Mouse (Mus musculus) cerebellum, adult 8-10 months (tissue): ENCODE results near the gene Rad54l2.
A peak's percentile ranks its signal among the peaks of the same experiment; 100 is the strongest.

Experiments
- DNase-seq: peaks from one replicate; pipeline ENCODE4 v3.0.0; 2022

Gene Rad54l2

DNA sequence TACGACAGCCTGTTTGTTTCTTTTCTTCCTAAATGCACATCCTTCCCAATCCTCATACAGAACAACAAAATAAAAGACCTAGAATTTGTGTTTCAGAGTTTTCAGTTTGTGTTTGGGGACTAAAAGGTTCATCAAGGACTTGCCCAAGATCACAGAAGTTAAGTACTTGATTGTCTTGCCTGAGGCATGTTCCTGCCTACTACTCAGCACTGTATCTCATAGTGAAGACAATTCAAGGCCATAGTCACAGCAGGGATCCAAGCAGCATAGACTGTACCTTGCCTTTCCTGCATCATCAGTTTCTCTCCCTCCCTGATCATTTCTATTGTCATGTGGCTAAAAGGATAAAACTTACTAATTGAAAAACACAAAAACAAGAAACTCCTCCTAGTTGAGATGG, 49.0 kb downstream of the Rad54l2 start:
- no peak for DNase-seq

DNA sequence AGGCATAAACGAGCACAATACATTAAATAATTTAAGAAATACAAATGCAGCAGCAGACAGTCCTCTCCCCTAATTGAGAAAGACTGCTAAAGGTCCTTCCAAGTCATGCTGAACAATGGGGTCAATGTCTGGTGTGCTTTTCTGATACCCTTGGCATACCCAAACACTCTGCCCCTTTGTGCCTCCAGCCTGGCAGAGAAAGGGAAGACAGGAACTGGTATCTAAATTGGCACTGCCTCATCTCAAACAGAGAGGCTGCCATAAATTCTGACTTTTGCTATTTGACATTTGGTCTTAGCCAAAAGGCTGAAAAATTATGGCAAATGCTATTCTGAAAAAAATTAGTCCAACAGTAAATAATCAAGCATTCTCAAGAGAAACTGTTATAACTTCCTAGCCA, 49.9 kb downstream of the Rad54l2 start:
- DNase-seq, result no peak

DNA sequence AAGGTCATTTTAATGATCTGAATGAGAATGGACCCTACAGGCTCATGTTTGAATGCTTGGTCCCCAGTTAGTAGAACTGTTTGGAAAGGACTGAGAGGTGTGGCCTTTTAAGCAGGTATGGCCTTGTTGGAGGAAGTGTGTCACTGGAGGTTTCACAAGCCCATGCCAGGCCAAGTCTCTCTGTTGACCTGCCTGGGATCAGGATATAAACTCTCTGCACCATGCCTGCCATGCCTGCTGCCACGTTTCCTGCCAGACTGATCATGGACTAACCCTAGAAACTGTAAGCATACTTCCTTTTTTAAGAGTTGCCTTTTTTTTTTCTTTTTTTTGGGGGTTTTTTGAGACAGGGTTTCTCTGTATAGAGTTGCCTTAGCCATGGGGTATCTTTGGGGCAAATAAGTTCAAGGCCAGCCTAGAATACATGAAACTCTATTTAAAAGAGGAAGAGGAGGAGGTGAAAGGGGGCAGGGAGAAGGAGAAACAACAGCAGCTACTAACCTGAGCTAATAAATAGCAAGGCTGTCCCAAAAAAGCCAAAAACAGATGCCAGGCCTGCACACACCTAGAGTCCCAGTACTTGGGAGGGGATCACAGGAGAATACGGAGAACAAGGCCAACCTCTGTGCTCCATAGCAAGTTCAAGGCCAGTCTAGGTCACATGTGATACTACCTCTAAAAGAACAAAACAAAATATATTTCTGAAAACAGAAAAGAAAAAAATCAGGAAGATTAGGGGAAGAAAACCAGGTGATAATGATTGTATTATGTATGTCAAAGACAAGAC, 50.6 kb downstream of the Rad54l2 start:
- DNase-seq, result no peak

DNA sequence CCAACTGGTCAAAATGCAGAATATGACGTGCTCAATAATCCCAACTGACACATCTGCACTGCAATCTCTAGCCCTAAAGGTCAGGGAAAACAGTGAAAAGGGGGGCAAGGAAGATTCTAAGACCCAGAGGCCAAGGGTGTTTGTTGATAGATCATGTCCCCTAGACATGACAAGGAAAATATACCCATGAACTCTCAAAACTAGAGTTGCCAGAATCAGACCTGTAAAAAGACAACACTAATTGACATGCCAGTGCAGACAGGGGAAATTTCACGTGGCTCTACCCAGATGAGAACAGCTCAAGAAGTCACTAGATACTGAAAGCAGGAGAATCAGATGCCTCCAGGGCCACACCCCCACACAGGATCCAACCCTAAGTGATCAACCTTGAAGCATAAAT, 55.3 kb downstream of the Rad54l2 start:
- DNase-seq, result no peak

DNA sequence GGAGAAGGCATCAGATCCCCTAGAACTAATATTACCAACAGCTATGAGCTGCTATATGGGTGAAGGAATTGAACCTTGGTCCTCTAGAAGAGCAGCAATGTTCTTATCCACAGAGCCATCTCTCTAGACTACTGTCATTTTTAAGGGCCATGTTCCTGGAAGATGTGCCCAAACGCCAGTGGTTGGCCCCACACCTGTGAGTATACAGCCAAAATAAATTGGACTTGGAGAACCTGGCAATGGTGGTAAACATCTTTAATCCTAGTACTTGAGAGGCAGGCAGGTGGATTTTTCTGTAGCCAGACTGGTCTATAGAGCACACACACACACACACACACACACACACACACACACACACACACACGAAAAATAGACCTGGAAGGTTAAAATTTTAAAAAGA, 59.6 kb downstream of the Rad54l2 start:
- no peak for DNase-seq

DNA sequence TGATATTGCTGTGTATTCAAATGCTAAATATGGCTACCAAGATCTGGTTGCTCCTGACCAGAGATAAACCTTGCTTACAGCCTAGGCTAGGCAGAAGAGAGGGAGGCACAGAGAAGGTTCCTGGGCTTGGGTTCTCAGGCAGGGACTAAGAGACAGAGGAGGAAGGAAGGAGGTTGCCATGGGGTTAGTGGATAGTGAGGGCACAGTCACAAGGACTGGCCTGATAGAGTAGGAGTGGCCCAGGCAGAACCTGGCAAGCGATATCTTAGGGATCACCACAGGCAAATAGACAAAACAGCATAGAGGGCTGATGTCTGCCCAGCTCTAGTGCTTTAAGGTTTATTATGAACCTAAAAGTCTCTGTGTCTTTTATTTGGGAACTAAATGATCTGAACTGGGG, 62.1 kb downstream of the Rad54l2 start:
- no peak for DNase-seq

DNA sequence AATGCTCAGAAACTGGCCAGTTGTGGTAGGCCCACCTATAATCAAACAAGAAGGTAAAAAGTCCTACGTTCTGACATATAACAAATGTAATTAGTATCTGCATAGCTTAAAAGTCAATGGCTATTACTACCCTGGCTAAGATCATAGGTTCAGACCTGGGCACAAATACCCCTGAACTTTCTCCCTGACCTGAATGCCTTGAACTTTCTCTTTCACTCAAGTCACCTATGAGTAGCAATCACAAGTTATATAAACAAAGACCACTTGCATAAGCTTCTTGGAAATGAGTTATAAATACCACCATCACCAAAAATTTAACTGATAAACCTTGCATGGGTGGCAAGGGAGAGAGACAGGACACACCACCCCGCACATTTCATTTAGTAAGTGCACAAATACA, 63.6 kb downstream of the Rad54l2 start:
- DNase-seq, result no peak

DNA sequence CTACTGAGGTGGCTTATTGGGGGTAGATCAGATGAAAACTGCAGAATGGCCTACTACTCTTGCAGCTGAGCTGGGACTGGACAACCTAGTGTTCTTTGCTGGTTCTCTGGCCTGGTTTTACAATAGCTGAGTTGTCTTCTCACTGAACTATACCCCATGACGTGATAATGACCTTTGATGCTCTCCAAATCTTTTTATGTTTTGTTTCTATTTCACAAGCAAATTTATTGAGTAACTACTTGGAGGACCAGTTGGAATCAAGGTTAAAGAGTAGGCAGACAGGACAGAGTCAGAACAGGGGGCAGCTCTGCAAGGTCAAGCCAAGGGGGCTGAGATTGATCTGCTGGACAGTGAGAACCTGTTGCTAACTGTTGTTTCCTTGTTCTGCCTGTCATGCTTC, 64.1 kb downstream of the Rad54l2 start:
- no peak for DNase-seq

DNA sequence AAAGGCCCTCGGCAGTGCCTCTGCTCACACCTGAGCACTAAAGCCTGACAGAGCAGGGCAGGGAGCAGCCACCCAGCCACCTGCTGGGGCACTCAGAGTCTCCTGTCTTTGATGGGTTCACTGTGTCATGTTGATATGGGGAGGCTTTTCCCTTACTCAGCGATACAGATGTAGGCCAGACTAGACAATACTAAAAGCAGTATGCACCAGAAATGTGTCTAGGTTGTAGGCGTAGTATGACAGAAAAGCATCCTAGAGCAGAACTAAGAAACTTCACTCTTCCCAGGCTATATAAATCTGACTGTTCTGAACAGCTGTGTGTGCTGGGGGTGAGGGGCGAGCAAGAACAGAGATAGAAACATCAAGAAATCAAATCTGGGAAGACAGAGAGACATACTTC, 72.3 kb downstream of the Rad54l2 start:
- DNase-seq, result no peak

DNA sequence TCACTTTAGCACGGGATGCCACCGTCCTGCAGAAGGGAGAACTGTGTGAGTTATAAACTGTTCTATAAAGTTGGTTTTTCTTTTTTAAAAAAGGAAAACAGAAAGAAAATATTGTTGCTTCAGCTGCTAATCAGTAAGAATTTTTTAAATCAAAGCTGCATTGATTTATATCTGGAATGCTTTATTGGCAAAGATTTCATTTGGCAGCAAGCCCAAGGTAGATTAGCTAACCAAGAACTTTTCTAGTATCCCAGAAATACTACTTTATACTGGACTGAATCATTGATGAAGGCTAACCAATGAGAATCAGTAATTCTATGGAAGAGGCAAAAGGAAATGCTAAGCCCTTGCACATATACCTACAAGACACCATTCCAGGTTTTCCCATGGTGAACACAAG, 72.8 kb downstream of the Rad54l2 start:
- no peak for DNase-seq

DNA sequence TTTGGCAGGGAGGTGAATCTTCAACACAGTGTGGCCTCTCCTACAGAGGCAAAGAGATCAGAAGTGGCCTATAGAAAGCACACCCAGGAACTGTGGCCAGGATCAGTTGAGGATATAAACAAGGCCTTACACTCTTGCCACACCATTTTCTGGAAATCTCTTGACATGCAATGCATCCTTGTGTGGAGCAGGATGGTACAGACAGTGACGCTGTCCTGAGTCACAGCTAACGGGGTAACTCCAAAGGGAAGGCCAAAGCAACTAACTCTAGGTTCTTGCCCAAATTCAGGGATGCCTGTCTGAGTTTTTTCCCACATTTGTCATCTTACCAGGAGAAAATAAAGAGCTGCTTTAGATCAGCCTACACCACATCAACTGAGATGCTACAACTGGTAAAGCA, 76.5 kb downstream of the Rad54l2 start:
- DNase-seq, result no peak

DNA sequence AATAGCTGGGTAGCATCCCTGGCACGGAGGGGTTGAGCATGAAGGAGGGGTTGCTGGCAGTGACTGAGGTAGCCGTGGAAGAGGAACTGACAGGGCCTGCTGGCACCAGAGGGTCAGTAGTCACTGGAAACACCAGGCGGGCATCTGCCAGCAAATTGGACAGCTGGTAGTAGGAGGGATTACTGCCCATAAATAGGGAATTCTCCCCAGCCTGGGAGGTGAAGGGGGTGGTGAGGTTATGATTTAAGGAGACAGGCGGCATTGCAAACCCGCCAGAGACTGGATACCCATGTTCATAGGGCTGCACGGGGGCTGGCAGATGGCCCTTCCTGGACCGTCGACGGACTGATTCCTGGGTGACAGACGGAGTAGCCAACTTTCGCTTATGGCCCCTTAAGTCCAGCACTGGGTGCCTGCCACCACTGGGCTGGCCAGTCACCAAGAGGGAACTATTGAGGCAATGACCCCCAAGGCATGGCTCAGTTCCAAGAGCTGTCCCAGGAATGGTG, 96.0 kb downstream of the Rad54l2 start:
- no peak for DNase-seq

DNA sequence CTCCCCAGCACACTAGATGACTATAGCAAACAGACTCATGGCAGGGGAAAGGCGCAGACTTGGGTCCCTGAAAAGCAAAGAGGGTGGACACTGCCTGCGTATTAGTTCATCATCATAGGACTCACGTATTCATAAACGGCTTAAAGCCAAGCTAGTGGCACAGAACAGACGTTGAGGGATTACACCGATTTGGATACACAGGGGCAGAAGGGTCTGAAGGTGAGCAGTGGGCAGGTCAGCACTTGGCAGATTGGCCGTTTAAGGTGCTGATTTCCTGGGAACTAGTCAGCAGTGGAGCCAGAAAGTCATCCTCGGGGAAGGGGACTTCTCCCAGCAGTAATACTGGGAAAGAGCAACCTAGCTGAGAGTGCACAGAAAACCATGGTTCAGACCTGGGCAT, 100.2 kb downstream of the Rad54l2 start:
- no peak for DNase-seq

DNA sequence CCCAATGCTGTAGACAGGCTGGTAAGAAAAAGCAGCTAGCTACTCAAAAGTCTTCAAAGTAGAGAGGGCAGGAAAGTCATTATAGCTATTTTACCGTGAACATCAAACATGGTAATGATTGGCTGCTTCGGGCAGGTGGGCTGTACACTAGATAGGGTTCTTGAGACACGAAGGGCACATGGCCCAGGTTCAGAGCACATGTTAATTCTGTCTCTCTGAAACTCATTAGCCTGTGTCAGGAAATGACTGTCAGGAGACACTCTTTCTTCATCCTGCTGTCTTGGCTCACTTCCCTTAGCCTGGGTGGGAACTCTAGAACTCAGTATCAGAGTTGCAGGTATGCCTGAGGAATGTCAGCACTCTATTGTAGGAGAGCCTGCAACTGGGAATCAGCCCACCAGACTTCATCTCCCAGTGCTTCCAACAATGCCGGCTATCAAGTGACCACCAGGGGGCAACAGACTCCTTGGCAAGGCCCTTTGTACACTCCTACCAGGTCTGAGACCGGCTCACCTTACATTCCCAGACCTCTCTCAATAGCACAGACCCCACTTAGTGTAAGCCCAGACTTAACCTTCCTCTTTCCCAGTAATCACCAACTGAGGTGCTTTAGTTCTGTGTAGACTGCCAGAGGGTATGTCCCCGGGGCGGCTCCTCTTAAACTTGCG, 101.9 kb downstream of the Rad54l2 start:
- peak; percentile 71 for DNase-seq

DNA sequence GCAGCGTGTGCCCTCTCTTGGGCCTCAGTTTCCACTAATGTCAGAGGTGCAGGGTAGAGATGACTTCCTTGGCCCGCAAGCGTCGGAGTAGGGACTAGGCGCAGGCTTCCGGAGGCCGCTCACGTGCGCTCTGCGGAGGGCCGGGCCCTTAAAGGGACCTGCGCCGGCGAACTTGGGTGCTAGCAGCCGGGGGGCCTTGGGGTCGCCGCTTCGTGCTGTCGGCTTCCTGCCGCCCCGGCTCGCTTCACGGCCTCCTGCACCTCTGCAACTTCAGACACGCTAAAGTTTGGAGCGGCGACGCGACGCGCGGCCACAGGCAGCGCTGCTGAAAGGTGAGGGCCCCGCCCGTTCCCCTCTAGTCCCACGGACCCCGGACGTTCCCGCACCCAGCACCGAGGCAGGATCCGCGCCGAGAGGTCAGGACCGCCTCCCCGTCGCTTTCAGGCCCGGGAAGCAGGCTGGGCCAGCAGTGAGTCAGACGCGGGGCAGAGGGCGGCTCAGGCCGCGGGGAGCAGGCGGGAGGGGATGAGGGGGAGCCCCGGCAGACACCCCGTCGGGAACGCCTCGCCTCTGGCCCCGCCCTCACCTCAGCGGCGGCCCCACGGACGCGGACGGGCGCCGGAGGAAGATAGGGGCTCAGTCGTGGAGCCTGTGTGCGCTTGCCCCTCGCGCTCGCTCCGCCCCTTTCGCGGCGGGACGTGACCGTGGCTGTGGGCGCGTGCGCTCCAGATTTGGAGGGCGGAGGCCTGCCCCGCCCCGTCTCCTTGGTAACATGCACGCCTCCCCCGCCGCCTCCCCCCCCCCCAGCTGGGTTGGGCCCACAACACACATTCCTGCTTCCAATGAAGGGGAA, 103.5 kb downstream of the Rad54l2 start, which contains the start of gene Tex264:
Tex264 (minus strand) TSS at position 679 of the 853 bp plus-strand sequence.
- peak; percentile 82 for DNase-seq

DNA sequence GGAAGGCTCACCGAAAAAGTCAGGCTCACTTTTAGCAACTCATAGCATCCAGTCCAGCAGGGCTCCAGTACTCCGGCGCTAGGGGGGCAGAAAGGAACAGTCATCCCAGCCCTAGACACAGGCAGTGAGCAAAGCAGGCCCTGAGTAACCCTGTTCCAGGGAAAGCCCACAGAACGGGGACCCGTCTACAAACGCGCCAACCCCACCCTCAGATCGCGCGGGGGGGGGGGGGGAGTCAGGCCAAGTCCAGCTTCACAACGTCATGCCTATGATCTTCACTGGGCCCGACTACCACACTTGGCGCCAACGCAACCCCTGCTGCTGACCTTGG, 104.1 kb downstream of the Rad54l2 start:
- DNase-seq, result no peak

DNA sequence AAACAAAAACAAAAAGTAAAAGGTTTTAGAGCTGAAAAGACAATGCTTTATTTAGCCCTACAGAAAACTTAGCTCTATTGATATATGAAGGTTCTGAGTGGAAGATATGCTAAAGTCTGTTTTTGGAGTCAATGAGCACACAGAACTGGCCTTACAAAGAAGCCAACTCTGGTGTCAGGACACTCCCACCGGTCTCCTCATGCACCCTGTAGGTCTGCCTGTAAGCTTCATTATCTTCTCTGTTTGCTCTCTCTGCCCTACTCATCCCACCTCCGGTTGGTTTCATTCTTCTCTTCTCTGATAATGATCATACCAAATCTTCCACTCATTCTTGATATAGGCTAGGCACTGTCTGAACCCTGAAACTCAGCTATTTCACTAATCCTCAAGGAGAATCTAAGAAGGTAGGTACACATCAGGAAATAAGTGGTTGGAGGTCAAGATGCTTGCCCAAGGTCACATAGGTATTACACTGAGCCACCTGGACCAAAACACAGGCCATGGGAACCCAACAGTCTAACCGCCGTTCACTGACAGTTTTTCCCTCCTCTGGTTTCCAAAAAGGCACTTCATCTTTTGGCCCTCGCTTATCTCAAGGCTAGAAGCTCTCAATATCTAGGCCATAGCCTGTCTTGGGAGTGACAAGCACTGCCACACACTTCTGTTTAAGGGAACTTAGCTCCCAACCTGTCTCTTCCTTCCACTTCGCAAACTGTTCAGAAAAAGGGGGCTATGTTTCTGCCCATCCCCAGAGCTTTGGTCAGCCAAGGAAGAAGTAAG, 104.7 kb downstream of the Rad54l2 start:
- DNase-seq, result no peak

DNA sequence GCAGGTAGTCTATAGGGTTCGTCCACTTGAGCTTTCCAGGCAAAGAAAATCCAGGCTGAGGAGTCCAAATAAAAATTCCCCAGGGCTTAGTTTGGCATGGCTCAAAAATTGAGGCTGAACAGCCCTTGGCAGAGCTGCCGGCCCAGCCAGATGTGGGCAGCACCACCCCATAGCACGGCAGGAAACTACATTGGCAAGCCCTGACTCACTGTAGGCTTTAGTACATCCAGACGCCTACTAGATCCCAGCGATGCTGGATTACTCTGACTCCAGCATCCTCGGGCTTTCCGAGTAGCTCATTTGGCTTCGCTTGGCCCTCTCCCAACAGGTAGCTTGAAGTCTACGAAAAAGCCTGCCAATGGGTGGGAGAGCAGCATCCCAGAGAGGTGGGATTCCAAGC, 108.0 kb downstream of the Rad54l2 start:
- DNase-seq, result no peak

DNA sequence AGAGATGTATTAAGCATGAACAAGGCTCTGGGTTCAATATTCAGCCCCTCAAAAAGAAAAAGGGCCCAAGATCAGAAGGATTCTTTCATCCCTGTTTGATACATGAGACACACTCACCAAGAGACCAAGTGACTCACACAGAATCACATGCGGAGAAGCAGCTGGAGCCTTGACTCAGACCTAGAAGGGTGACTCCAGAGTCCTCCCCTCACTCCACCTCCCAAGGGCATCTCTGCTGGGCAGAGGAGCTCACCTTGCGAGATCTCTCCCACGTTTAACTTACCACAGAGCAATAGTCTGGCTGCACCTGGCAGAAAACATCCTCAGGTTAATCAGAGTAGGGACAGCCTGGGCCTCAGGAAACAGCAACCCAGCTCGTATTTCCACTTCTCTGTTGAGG, 110.8 kb downstream of the Rad54l2 start:
- no peak for DNase-seq

DNA sequence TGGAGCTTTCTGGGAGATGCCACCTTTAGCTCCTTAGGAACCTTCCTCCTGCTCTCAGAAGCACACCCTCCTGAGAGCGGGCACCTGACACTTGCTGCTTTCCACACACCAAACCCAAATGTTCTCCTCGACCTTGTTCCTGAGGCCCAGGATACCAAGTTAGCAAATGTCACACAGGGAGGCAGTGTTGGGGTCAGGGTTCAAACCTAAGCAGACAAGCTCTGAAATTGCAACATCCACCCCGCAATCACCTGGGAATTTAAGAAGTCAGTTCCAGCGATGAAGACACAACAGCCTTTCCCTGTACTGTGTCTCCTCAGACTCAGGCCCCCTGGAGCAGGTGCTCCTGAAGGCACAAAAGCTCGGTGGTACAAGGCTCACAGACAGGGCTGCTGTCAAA, 111.3 kb downstream of the Rad54l2 start:
- DNase-seq, result no peak

DNA sequence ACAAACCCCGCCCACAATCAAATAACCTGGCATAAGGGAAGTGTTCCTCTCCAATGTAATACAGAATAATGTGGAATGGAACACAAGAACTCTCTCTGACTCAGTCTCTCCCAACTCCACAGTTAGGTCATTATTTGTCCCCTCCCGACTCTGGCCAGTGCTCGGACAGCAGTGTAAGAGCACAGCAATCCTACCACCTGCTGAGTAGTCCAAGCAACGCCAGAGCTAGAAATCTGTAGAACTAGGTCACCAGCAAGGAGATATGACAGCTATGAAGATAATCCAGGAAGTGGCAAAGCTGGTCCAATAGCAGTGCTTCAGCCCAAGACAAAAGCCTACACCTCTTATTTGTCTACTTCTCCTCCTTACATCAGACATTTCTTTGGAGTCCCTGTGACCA, 112.4 kb downstream of the Rad54l2 start:
- DNase-seq, result no peak

DNA sequence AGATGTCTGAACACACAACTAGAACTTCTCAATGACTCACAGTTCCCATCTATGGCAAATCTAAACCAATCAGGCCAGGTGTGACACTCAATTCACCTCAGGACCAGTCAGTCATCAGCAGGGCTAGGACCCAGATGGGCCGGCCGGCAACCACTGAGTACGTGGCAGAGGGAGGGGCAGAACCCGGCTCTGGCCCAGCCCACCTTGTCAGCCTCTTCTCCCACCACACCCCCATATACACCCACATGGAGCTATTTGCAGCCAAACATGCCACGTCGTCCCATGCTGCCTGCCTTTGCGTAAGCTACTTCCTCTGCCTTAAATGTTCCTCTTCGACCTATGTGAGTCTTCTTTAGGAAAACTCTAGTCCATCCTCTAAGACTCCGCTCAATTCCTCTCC, 113.0 kb downstream of the Rad54l2 start:
- no peak for DNase-seq

DNA sequence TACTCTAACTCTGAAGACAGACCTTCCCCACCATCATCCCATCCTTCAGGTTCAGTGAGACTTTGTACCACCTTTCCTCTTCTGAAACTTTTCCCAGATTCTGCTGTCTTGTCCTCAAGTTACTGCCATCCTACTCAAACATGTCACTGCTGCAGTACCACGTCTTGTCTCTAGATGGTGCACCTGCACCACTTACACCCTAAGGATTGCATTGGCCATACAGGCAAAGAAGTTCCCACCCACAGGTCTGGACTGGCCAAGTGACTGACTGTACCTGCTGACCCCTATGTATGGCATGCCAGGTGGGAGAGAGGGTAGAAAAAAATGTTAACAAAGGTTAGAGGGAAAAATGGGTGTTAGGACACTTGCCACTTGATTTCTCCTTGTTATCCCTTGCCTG, 113.5 kb downstream of the Rad54l2 start:
- DNase-seq, result peak; percentile 85
